Mouse (Mus musculus): Measurements from ENCODE around the gene Cyp4f37.

DNA sequence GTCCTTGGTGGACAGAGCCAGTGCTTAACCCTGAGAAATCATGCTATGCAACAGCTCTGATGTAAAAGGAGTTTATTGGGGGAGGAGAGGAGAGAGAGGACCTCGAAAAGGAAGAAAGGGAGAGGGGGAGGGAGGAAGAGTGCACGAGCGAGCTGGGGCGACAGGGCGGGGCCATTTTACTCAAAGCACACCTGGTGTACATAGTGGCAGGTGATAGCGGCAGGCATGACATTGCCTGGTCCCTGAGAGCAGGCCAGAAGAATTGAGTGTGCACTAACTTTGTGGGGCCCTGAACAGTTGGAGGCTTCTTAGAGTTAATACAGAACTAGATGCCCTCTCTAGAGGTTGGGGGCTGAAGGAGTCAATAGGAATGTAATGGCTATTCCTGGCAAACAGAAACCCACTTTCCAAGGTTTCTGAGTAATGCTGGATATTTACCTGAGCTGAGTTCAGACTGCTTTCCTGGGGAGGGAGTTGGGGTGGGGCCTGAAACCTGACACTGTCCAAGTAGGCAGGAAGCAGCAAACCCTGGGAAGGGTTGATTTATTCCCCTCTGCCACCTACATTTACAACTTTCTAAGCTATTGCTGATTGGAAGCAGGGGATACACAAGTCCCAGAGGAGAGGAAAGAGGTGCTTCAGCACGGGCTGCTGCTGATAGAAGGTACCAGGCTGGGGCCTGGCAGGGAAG, 43.5 kb upstream of the Cyp4f37 start:
- TF ChIP-seq CTCF (IDR thresholded peaks at IDR 0.05; ENCODE audit: borderline replicate concordance, insufficient read depth, low read depth, low read length) (no peak), POLR2A (IDR thresholded peaks at IDR 0.05; ENCODE audit: borderline replicate concordance, insufficient read depth, low read length) (no peak)

Measured in cerebellum, adult 2 months (tissue).